Mouse (Mus musculus) heart, adult 2 months (tissue): Measurements from ENCODE around the gene Rtp1.

ENCODE experiments used
- CTCF ChIP-seq: fragments of 200-600 bp; IDR thresholded peaks from 2 replicates; pipeline ENCODE4 v1.8.1; 2022; ENCODE audit warnings: antibody characterized with exemption, mild to moderate bottlenecking, moderate library complexity
- EP300 ChIP-seq: fragments of 200-500 bp; IDR thresholded peaks from 2 replicates; pipeline ENCODE4 v1.6.1; 2011; ENCODE audit warnings: low read depth, low read length, control low read depth; ENCODE audit not compliant: insufficient read depth
- POLR2A ChIP-seq: fragments of 200-500 bp; IDR thresholded peaks from 2 replicates; pipeline ENCODE4 v1.6.1; 2011; ENCODE audit warnings: mild to moderate bottlenecking, low read depth, low read length, control low read depth; ENCODE audit not compliant: insufficient read depth

- TF ChIP-seq CTCF (no peak), POLR2A (no peak), EP300 (no peak)
Observed at GRCm38 (mm10) chr16:23482846-23483245, 53.9 kb downstream of the Rtp1 start.
